Mouse (Mus musculus) forebrain, embryonic 13.5 days (tissue): ENCODE data around the gene Ciapin1. TPM values are rescaled to one million over a fixed set of nuclear protein-coding genes. Genes with fewer than 3 reads are reported as not detected.

Experiments used
- ATAC-seq: fragments of 200-750 bp; cut with Nextera tagmentation; 2 replicates; pipeline ENCODE4 v1.8.0; 2017
- H3K27ac ChIP-seq: fragments of 300-500 bp; sonication (generic); 2 replicates; pipeline ENCODE4 v1.5.1; 2015; ENCODE audit warnings: inconsistent platforms, mild to moderate bottlenecking, moderate library complexity
- H3K27me3 ChIP-seq: fragments of 300-500 bp; sonication (generic); 2 replicates; pipeline ENCODE4 v1.6.1; 2015; ENCODE audit warnings: mild to moderate bottlenecking, inconsistent platforms
- H3K36me3 ChIP-seq: fragments of 300-500 bp; sonication (generic); 2 replicates; pipeline ENCODE4 v1.6.1; 2015; ENCODE audit warnings: mild to moderate bottlenecking, inconsistent platforms; ENCODE audit not compliant: poor library complexity, severe bottlenecking
- H3K4me1 ChIP-seq: fragments of 300-500 bp; sonication (generic); 2 replicates; pipeline ENCODE4 v1.6.1; 2015; ENCODE audit warnings: inconsistent platforms
- H3K4me2 ChIP-seq: fragments of 300-500 bp; sonication (generic); 2 replicates; pipeline ENCODE4 v1.6.1; 2015; ENCODE audit warnings: inconsistent platforms, mild to moderate bottlenecking, moderate library complexity
- H3K4me3 ChIP-seq: fragments of 300-500 bp; sonication (generic); 2 replicates; pipeline ENCODE4 v1.5.1; 2015; ENCODE audit warnings: mild to moderate bottlenecking, inconsistent platforms
- H3K9ac ChIP-seq: fragments of 300-500 bp; sonication (generic); 2 replicates; pipeline ENCODE4 v1.6.1; 2015; ENCODE audit warnings: mild to moderate bottlenecking, inconsistent platforms
- H3K9me3 ChIP-seq: fragments of 300-500 bp; sonication (generic); replicated peaks from 2 replicates; pipeline ENCODE4 v1.6.1; 2016; ENCODE audit warnings: inconsistent platforms
- WGBS: fragments of 180-500 bp; shearing (Covaris S2); methylation state at CpG from one replicate; pipeline ENCODE4 v1.1.7; 2015; 5-methylcytosine and 5-hydroxymethylcytosine counted together
- polyA plus RNA-seq: library from polyadenylated mRNA; unstranded; fragments of >200 nt; fragmentation: Nextera tagmentation; extraction: Ambion mirVana; gene quantifications from 2 replicates; pipeline ENCODE4 v1.2.1, GENCODE M21; 2015

The Ciapin1 gene
- polyA plus RNA-seq, 1 experiment from 2014 or later = 162 TPM

GRCm38 (mm10) chr8:94770945-94771344, 67.2 kb downstream of the Ciapin1 start:
- WGBS = 38% methylated on average over 6 of the region's 6 CpGs
- H3K9me3 ChIP-seq = no peaks in the 10 kb centered on the region
- H3K27ac ChIP-seq = no peak overlapping the region
- H3K4me2 ChIP-seq = no peak overlapping the region
- peaks cover 17% of the 10 kb centered on the region for H3K27me3 ChIP-seq
- H3K36me3 ChIP-seq = no peaks in the 10 kb centered on the region
- H3K4me1 ChIP-seq = peaks cover 37% of the 10 kb centered on the region
- ATAC-seq = no peak
- H3K9ac ChIP-seq = no peak overlapping the region
- H3K4me3 ChIP-seq = no peak overlapping the region

Other genes with a start within 250 kb of the Ciapin1 start
- 48.1 and 54.3 TPM in 2 replicates for gene Rspry1, start 236.4 kb downstream of the Ciapin1 start, polyA plus RNA-seq
- 108 TPM in 2 replicates for gene Fam192a, start 236.4 kb downstream of the Ciapin1 start, polyA plus RNA-seq
- gene Arl2bp, start 171.8 kb downstream of the Ciapin1 start, polyA plus RNA-seq = 254 and 265 TPM in 2 replicates
- 0.55 and 0.63 TPM in 2 replicates for gene Pllp, start 142.1 kb downstream of the Ciapin1 start, polyA plus RNA-seq
- gene Ccl22, start 92.8 kb downstream of the Ciapin1 start, polyA plus RNA-seq = not detected in 2 replicates
- 6.9 and 8.6 TPM in 2 replicates for gene Cx3cl1, start 66.3 kb downstream of the Ciapin1 start, polyA plus RNA-seq
- gene Ccl17, start 27.9 kb downstream of the Ciapin1 start, polyA plus RNA-seq = not detected in 2 replicates
- 55.0 and 60.8 TPM in 2 replicates for gene Coq9, start within 50 bp of the Ciapin1 start, polyA plus RNA-seq
- gene Polr2c, start 19.1 kb upstream of the Ciapin1 start, polyA plus RNA-seq = 170 TPM in 2 replicates
- gene Dok4, start 38.0 kb upstream of the Ciapin1 start, polyA plus RNA-seq = 38.2 and 39.2 TPM in 2 replicates
- 5.6 TPM in 2 replicates for gene Ccdc102a, start 79.7 kb upstream of the Ciapin1 start, polyA plus RNA-seq
- gene Adgrg5, start 85.3 kb upstream of the Ciapin1 start, polyA plus RNA-seq = 0.19 TPM in 1 of 2 replicates, not detected in the other
- gene Adgrg1, start 136.4 kb upstream of the Ciapin1 start, polyA plus RNA-seq = 156 and 178 TPM in 2 replicates
- gene Adgrg3, start 179.3 kb upstream of the Ciapin1 start, polyA plus RNA-seq = 0.79 and 1.0 TPM in 2 replicates
- 0.49 and 1.0 TPM in 2 replicates for gene Drc7, start 216.7 kb upstream of the Ciapin1 start, polyA plus RNA-seq
- 37.2 and 40.0 TPM in 2 replicates for gene Katnb1, start 242.8 kb upstream of the Ciapin1 start, polyA plus RNA-seq